Mouse (Mus musculus): ENCODE measurements at regions not wholly inside any gene's neighbourhood (a gene's known extent, or its start where the extent isn't known, plus 50 kb on each side); places are given as distances from the start of the nearest gene placed in this dataset.
"Not testable (repeated sequence)": the region's sequence is repeated elsewhere in the genome, so short reads cannot be mapped to it uniquely, and the experiment has no call there.

DNA sequence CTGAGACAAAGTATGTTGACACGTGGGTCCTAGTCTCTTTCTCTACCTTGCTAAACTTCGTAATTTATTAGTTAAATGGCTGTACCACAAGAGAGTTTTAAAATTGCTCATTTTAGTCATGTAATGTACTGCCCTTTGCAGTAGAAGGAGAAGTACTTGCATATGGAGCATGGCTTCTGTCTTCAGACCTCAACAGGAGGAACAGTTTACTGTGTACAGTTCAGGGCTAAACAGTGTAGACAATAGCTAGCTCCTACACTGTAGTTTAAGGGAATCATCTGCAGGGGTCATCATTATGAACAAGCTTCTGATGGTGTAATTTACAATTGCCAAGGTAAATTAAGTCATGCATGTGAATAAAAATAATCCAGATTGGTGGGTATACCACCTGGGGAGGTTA, 111.8 kb upstream of the Zfp960 start:
- H3K27ac ChIP-seq: not testable (repeated sequence)
- WGBS: 18% methylated on average over 2 of the region's 2 CpGs

DNA sequence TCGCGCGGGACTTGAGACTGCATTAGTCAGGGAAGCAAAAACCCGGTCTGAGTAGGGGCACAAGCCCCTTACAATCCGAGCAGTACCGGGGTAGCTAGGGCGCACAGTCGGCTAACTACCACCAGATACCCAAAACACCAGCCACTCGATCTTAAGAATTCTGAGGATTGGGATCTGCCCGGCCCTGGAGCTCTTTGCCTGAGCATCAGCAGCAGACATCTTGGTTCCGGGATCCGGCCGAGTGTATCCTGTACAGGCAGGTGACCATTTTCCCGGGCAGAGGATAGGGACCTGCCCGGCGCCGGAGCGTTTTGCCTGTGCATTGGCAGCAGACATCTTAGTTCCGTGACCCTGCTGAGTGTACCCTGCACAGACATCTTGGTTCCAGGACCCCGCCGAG, 66.7 kb upstream of the Zfp960 start:
- not testable (repeated sequence) for ATAC-seq (ENCODE audit: borderline replicate concordance, extremely low read depth, low FRiP score, low TSS enrichment); H3K27me3 ChIP-seq; H3K4me1 ChIP-seq; H3K27ac ChIP-seq; H3K9me3 ChIP-seq; H3K9ac ChIP-seq; H3K4me3 ChIP-seq; H3K36me3 ChIP-seq; H3K4me2 ChIP-seq
- 84% methylated on average over 21 of the region's 21 CpGs for WGBS

More for the DNA sequence above, 111.8 kb upstream of the Zfp960 start:
- not testable (repeated sequence) for H3K4me1 ChIP-seq; H3K27me3 ChIP-seq; H3K9ac ChIP-seq; H3K9me3 ChIP-seq; ATAC-seq (ENCODE audit: borderline replicate concordance, extremely low read depth, low FRiP score, low TSS enrichment); H3K36me3 ChIP-seq
- peak overlapping the region; percentile 42 for H3K4me2 ChIP-seq
- H3K4me3 ChIP-seq: peak overlapping the region; percentile 52; the same call in 1 of the 2 replicates

DNA sequence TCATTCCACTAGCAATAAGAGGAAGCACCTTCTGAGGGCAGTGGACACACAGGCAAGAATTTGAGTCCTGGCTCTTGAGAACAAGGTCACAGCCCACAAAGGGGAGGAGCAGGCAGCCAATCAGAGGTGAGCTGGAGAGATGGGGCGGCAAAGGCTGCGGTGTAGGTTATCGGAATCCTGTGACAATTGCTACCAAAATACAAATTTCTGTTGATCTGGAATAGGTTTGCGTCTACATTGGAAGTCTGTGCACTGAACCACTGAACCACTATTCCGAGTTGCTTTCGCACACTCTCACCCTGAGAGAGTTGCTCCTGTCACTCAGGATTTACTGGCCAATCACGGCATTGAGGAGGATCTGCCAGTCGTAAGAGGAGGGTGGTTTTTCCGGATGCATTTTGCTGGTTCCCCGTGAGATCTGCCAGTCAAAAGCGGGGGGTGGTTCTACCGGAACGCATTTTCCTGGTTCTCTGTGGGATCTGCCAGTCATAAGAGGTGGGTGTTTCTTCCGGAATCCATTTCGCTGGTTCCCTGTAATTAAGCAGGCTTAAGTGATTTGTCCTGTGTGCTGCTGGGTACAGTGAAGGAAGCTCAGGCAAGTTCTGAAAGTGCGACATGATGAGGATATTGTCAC, 59.2 kb upstream of the Zfp960 start:
- Histone ChIP-seq H3K27ac (peak overlapping the region; percentile 41; the same call in 1 of the 2 replicates), H3K9ac (peak overlapping the region; percentile 40), H3K4me3 (peak overlapping the region; percentile 52), H3K4me2 (peak overlapping the region; percentile 53)
- 2% methylated on average over 16 of the region's 16 CpGs for WGBS
- not testable (repeated sequence) for H3K36me3 ChIP-seq, H3K9me3 ChIP-seq, H3K27me3 ChIP-seq, H3K4me1 ChIP-seq
- ATAC-seq (ENCODE audit: borderline replicate concordance, extremely low read depth, low FRiP score, low TSS enrichment): peak; percentile 100

DNA sequence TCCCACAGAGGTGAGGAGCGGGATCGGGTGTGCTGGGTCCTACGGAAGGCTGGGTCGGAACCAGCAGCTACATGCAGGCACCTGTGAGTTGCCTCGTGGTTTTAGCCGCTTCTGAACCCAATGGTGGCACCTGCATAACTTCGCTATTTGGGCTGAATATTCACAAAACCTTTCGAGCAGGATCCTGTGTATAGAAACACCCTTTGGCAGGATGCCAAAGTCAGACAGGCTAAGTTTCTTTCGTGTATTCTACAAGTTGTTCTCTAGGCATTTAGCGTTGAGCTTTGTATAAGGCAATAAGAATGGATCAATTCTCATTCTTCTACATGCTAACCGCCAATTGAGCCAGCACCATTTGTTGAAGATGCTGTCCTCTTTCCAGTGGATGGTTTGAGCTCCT, 58.6 kb upstream of the Zfp960 start:
- H3K9ac ChIP-seq: peak overlapping the region; percentile 40
- H3K4me3 ChIP-seq: peak overlapping the region; percentile 52
- not testable (repeated sequence) for ATAC-seq (ENCODE audit: borderline replicate concordance, extremely low read depth, low FRiP score, low TSS enrichment); H3K9me3 ChIP-seq; H3K36me3 ChIP-seq; H3K4me1 ChIP-seq; H3K27me3 ChIP-seq
- peak overlapping the region; percentile 53 for H3K4me2 ChIP-seq
- 4% methylated on average over 11 of the region's 11 CpGs for WGBS
- peak overlapping the region; percentile 41; the same call in 1 of the 2 replicates for H3K27ac ChIP-seq
